Mouse (Mus musculus) ES-Bruce4 (cell line): ENCODE data around the gene Chtop.

Experiments used
- CTCF ChIP-seq: IDR thresholded peaks from one replicate; pipeline ENCODE4 v1.8.1; 2011; ENCODE audit warnings: low read depth, low read length
- POLR2A ChIP-seq: IDR thresholded peaks from one replicate; pipeline ENCODE4 v1.8.1; 2011; ENCODE audit warnings: low read length; ENCODE audit not compliant: insufficient read depth

DNA sequence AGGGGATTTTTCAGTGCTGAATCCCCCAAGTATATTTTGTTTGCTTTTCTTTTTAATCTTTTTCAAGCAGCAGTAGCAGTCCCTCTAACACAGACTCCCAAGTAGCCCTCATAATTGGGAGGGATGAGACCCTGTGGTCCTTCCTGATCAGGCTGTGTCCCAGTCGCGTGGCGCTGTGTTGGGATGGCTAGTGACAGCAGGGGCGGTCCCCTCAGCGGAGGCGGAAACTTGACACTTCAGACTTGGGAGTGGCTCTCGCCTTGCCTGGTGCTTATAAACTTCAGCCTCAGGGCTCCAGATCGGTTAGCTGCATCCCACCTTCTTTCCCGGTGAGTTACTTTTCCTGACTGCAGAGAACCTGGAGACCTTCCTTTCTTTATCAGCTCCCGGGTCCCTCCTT is 5.4 kb upstream of the Chtop start:
- TF ChIP-seq POLR2A (no peak), CTCF (no peak)
